Mouse (Mus musculus) CD8-positive naive resting alpha-beta T cell, adult 57 days (primary cell): Measurements from ENCODE around the gene Orc1. TPM values are rescaled to one million over a fixed set of nuclear protein-coding genes. Genes with fewer than 3 reads are reported as not detected.

Source experiments
- total RNA-seq: library from RNA; stranded (reverse); gene quantifications from one replicate; pipeline ENCODE4 v1.2.4, GENCODE M21; 2023

The Orc1 gene
- 2.7 TPM for total RNA-seq

GRCm38 (mm10) chr4:108578840-108579742 is at the start of gene Orc1, which contains the start of gene Prpf38a:
TSS of gene Orc1 (plus strand) at chr4:108579423.
TSS of gene Prpf38a (minus strand) at chr4:108579336.

GRCm38 (mm10) chr4:108619587-108620341 is 40.5 kb downstream of the Orc1 start, which contains the start of gene Cc2d1b:
TSS of gene Cc2d1b (plus strand) at chr4:108619940.

Other genes with a start within 250 kb of the Orc1 start
- gene Shisal2a, start 196.1 kb upstream of the Orc1 start, total RNA-seq, result not detected
- gene Gpx7, start 172.5 kb upstream of the Orc1 start, total RNA-seq, result not detected
- gene Tut4, start 120.0 kb upstream of the Orc1 start, total RNA-seq, result 159 TPM
- gene Prpf38a, start 87 bp upstream of the Orc1 start, total RNA-seq, result 52.9 TPM
- gene Cc2d1b, start 40.5 kb downstream of the Orc1 start, total RNA-seq, result 122 TPM
- gene 3110021N24Rik, start 140.2 kb downstream of the Orc1 start, total RNA-seq, result not detected
- 0.31 TPM for gene Zfyve9, start 201.4 kb downstream of the Orc1 start, total RNA-seq